Mouse (Mus musculus) lung, postnatal 0 days (tissue): ENCODE data around the gene Il17c.

Experiments
- CTCF ChIP-seq: IDR thresholded peaks from 2 replicates; pipeline ENCODE4 v1.5.1; 2016; ENCODE audit warnings: antibody characterized with exemption, mild to moderate bottlenecking
- EP300 ChIP-seq: IDR thresholded peaks from 2 replicates; pipeline ENCODE4 v1.6.1; 2016; ENCODE audit warnings: antibody characterized with exemption, mild to moderate bottlenecking, control low read depth

DNA sequence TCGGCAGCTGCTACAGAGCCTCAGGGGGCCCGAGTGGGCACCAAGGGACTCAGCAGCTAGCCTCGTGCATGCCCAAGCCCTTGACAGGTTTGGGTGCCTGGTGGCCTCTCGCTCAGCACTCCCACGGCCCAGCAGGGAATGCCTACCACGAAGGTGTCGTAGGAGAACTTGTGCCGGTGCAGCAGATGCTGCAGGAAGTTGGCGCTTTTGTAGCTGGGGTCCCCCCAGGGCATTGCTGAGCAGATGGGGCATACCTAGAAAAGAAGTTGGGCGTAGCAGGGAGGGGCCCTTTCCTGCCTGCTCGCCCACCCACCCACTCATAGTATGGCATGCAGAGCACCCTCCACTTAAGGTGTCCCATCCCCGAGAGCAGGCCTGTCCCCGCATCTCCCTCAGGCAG, 46.0 kb downstream of the Il17c start:
- TF ChIP-seq CTCF: no peak
- no peak for TF ChIP-seq EP300
